Mouse (Mus musculus): ENCODE results near the gene Akap6.

Akap6 gene

DNA sequence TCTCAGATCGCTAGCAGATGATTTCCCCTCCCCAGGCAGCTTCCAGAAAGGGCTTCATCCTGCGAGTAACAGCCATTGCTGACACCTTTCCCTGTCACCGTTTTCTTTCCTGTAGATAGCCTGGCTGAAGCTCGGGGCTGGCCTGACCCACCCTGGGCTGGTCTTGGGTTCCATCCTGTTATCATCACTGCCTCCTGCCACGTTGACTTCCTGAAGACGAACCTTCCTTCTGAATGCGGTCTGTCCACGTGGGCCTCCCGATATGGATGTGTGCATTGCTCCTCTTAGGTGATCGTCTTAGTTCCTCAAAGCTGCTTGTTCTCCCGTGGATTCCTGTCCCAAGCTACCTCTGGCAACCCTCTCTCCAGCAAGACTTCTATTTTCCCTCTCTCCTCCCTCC lies 448.5 kb downstream of the Akap6 start:
- DNase-seq (ENCODE audit: low spot score) = no peak

DNA sequence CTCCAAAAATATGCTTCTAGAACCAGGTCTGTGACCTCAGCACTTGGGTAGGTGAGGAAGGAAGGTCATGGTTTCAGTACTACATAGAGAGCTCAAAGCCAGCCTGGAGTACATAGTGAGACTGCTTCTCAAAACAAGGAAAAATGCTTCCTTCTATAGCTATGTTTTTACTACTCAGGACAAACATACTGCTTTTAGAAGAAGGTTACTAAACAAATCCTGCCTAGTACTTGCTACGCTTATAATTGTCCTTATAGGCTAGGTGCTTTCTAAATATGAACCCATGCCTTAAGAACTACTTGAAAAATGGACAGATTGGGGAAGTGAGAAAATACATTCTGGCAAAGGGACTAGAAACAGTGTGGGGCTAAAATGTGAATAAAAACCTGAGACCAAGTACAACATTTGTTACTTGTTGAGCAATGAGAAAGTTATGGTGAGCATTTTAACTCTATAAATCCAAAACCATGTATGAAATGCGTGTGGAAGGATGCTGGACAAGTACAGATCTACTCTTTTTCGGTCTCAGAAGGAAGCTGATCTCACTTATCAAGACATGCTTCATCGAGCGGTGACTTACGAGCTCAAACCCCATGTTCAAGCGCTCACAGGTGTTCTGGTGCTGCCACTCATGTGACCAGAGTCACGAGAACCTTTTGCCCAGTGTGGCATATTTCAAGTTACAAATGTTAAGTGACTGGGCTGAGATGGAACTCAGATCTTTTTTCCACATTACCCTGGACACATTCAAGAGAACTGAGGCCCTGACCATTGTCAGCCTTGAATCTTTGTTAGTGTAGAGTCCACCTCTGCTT lies 469.2 kb downstream of the Akap6 start:
- no peak for DNase-seq (ENCODE audit: low spot score)

DNA sequence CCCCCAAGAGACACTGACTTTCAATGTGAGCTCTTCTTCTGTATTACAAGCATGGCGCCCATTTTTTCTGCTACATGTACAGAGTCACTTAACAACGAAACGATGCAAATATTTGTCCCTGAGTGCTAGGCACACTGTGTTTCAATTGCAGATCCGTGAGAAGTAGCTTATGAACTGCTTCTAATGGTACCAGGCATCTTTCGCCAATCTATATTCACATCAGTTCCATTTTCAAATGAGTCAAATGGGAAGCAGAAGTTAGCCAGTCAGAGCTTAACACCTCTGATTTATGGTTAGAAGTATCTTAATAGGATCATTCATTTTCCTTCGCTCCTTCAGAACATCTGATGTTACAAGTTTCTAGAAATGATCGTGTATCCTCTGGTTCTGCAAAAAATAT lies 492.3 kb downstream of the Akap6 start:
- DNase-seq (ENCODE audit: low spot score) = no peak

DNA sequence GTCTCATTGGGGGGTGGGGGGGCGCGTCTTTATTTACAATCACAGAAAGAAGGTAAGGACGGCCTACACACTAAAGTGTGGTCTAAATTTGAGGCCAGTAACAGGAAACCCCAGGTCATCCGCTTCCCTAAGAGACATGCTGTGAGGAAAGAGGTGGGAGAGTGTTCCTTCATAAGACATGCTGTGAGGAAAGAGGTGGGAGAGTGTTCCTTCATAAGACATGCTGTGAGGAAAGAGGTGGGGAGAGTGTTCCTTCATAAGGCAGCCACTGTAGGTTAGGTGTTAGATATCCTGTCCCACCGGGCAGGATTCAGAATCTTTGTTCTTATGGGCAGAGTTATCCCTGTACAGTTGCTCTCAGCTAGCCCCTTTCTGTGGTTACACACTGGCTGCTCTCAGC lies 494.5 kb downstream of the Akap6 start:
- no peak for DNase-seq (ENCODE audit: low spot score)

Data from retina, embryonic 14.5 days (tissue).